Mouse (Mus musculus): ENCODE measurements at regions not wholly inside any gene's neighbourhood (a gene's known extent, or its start where the extent isn't known, plus 50 kb on each side); places are given as distances from the start of the nearest gene placed in this dataset.
"Not testable (repeated sequence)": the region's sequence is repeated elsewhere in the genome, so short reads cannot be mapped to it uniquely, and the experiment has no call there.

- no peak for DNase-seq (ENCODE audit: low spot score in 2 of 2)
These were observed 66.5 kb upstream of the Adam6b start for GRCm38 (mm10) chr12:113422736-113423254.

GRCm38 (mm10) chr12:113423736-113424597 lies 65.3 kb upstream of the Adam6b start:
- DNase-seq (ENCODE audit: low spot score in 2 of 2), result no peak

DNA sequence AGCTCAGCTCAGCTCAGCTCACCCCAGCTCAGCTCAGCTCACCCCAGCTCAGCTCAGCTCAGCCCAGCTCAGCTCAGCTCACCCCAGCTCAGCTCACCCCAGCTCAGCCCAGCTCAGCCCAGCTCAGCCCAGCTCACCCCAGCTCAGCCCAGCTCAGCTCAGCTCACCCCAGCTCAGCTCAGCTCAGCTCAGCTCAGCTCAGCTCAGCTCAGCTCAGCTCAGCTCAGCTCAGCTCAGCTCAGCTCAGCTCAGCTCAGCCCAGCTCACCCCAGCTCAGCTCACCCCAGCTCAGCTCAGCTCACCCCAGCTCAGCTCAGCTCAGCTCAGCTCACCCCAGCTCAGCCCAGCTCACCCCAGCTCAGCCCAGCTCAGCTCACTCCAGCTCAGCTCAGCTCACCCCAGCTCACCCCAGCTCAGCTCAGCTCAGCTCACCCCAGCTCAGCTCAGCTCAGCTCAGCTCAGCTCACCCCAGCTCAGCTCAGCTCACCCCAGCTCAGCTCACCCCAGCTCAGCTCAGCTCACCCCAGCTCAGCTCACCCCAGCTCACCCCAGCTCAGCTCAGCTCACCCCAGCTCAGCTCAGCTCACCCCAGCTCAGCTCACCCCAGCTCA lies 64.6 kb upstream of the Adam6b start:
- not testable (repeated sequence) for DNase-seq (ENCODE audit: low spot score in 2 of 2)

DNA sequence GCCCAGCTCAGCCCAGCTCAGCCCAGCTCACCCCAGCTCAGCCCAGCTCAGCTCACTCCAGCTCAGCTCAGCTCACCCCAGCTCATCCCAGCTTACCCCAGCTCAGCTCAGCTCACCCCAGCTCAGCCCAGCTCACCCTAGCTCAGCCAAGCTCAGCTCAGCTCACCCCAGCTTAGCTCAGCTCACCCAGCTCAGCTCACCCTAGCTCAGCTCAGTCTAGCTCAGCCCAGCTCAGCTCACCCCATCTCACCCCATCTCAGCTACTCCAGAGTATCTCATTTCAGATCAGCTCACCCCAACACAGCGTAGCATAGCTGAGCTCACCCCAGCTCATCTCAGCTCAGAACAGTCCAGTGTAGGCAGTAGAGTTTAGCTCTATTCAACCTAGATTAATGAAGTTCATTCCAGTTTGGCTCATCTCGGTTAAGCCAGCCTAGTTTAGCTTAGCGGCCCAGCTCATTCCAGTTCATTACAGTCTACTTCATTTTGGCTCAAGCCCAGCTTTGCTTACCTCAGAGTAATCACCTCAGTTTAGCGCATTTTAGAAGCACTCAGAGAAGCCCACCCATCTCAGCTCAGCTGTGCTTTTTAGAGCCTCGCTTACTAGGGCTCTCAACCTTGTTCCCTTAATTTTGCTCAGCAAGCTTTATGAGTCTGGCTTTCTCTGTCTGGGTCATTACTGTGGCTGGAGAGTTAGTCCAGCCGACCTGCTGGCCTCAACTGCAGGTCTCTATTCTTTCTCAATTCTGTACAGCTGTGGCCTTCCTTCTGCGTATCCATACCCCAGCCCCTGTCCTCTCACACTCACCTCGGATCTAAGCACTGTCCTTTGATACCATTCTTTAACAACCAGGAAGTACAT lies 63.9 kb upstream of the Adam6b start:
- no peak for DNase-seq (ENCODE audit: low spot score in 2 of 2)

DNA sequence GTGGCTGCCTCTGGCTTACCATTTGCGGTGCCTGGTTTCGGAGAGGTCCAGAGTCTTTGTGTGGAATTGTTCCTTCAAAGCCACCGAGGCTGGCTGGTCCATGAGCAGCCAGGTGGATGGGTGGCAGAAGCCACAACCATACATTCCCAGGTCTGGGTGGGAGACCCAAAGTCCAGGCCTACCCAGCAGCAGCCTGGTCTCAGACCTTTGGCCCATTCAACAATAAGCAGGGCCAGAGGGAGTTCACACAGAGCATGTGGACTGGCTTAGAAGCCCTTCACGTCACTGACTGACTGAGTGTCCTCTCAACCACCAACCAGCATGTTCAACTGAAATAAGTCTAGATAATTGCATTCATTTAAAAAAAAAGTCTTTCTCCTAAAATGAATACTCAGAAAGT lies 62.7 kb upstream of the Adam6b start:
- no peak for DNase-seq (ENCODE audit: low spot score in 2 of 2)

- no peak for DNase-seq (ENCODE audit: low spot score in 2 of 2)
These were observed 62.0 kb upstream of the Adam6b start for GRCm38 (mm10) chr12:113427339-113427738.

- DNase-seq (ENCODE audit: low spot score in 2 of 2), result no peak
These were observed 60.9 kb upstream of the Adam6b start for GRCm38 (mm10) chr12:113428461-113428860.

GRCm38 (mm10) chr12:113428901-113429300 lies 60.4 kb upstream of the Adam6b start:
- no peak for DNase-seq (ENCODE audit: low spot score in 2 of 2)

GRCm38 (mm10) chr12:113430340-113430739 lies 59.0 kb upstream of the Adam6b start:
- DNase-seq (ENCODE audit: low spot score in 2 of 2), result no peak

All from right cerebral cortex, postnatal 36 days (tissue).